Mouse (Mus musculus) spleen, postnatal 14 days (tissue): Measurements from ENCODE around the gene Add3.

ENCODE experiments used
- DNase-seq, 2 experiments: peaks; one replicate each; pipeline ENCODE4 v3.0.0; 2021 to 2022; ENCODE audit warnings: low spot score in 2 of 2

Add3 gene

GRCm38 (mm10) chr19:53140044-53140803 lies at the start of gene Add3:
TSS of gene Add3 (plus strand) at chr19:53140443.
- peak in 1 of 2 experiments; percentile 15 for DNase-seq

GRCm38 (mm10) chr19:53090677-53091076 lies 49.6 kb upstream of the Add3 start:
- no peak for DNase-seq

GRCm38 (mm10) chr19:53092251-53092650 lies 48.0 kb upstream of the Add3 start:
- DNase-seq: no peak

GRCm38 (mm10) chr19:53093294-53093693 lies 46.9 kb upstream of the Add3 start:
- no peak for DNase-seq

GRCm38 (mm10) chr19:53094684-53095083 lies 45.6 kb upstream of the Add3 start:
- DNase-seq: no peak

GRCm38 (mm10) chr19:53101374-53102300 lies 38.6 kb upstream of the Add3 start:
- DNase-seq: no peak

- DNase-seq: no peak
These were observed 34.7 kb upstream of the Add3 start for GRCm38 (mm10) chr19:53105374-53106090.

GRCm38 (mm10) chr19:53106952-53107351 lies 33.3 kb upstream of the Add3 start:
- DNase-seq: peak; percentile 15 to 20

GRCm38 (mm10) chr19:53107361-53108247 lies 32.6 kb upstream of the Add3 start:
- no peak for DNase-seq

- DNase-seq: no peak
These were observed 28.1 kb upstream of the Add3 start for GRCm38 (mm10) chr19:53111996-53112590.

GRCm38 (mm10) chr19:53119255-53119795 lies 20.9 kb upstream of the Add3 start:
- DNase-seq: peak in 1 of 2 experiments; percentile 21

- DNase-seq: no peak
These were observed 19.8 kb upstream of the Add3 start for GRCm38 (mm10) chr19:53120483-53120882.

GRCm38 (mm10) chr19:53122641-53123241 lies 17.5 kb upstream of the Add3 start:
- no peak for DNase-seq

- no peak for DNase-seq
These were observed 16.9 kb upstream of the Add3 start for GRCm38 (mm10) chr19:53123301-53123700.

GRCm38 (mm10) chr19:53125679-53126078 lies 14.6 kb upstream of the Add3 start:
- DNase-seq: no peak

GRCm38 (mm10) chr19:53126546-53126945 lies 13.7 kb upstream of the Add3 start:
- DNase-seq: no peak

- no peak for DNase-seq
These were observed 12.6 kb upstream of the Add3 start for GRCm38 (mm10) chr19:53127320-53128291.

GRCm38 (mm10) chr19:53128494-53129337 lies 11.5 kb upstream of the Add3 start:
- no peak for DNase-seq
